Mouse (Mus musculus) intestine, embryonic 14.5 days (tissue): ENCODE results near the gene Camta1. TPM values are rescaled to one million over a fixed set of nuclear protein-coding genes. Genes with fewer than 3 reads are reported as not detected.

Experiments
- ATAC-seq: fragments of 200-750 bp; cut with Nextera tagmentation; replicated peaks from 2 replicates; pipeline ENCODE4 v1.8.0; 2017; ENCODE audit warnings: low read depth, moderate number of reproducible peaks, moderate TSS enrichment, moderate library complexity; ENCODE audit not compliant: low FRiP score, low TSS enrichment
- DNase-seq: peaks from one replicate; pipeline ENCODE4 v3.0.0-alpha.2; 2018; ENCODE audit warnings: low spot score
- H3K27ac ChIP-seq: fragments of 300-500 bp; sonication (generic); 2 replicates; pipeline ENCODE4 v1.5.1; 2014; ENCODE audit warnings: low read depth, mild to moderate bottlenecking, control low read depth
- H3K27me3 ChIP-seq: fragments of 300-500 bp; sonication (generic); replicated peaks from 2 replicates; pipeline ENCODE4 v1.6.1; 2014; ENCODE audit warnings: low read length, control low read depth; ENCODE audit not compliant: control insufficient read depth, insufficient read depth
- H3K36me3 ChIP-seq: fragments of 300-500 bp; sonication (generic); 2 replicates; pipeline ENCODE4 v1.6.1; 2014; ENCODE audit warnings: low read length, control low read depth; ENCODE audit not compliant: control insufficient read depth, insufficient read depth
- H3K4me1 ChIP-seq: fragments of 300-500 bp; sonication (generic); replicated peaks from 2 replicates; pipeline ENCODE4 v1.6.1; 2014; ENCODE audit warnings: low read length, control low read depth, mixed read lengths; ENCODE audit not compliant: control insufficient read depth, insufficient read depth
- H3K4me2 ChIP-seq: fragments of 300-500 bp; sonication (generic); 2 replicates; pipeline ENCODE4 v1.6.1; 2014; ENCODE audit warnings: low read length
- H3K4me3 ChIP-seq: fragments of 300-500 bp; sonication (generic); 2 replicates; pipeline ENCODE4 v1.5.1; 2014; ENCODE audit warnings: low read depth, low read length, control low read depth, mixed read lengths
- H3K9ac ChIP-seq: fragments of 300-500 bp; sonication (generic); 2 replicates; pipeline ENCODE4 v1.6.1; 2014; ENCODE audit warnings: mild to moderate bottlenecking, low read length
- H3K9me3 ChIP-seq: fragments of 300-500 bp; sonication (generic); 2 replicates; pipeline ENCODE4 v1.6.1; 2016; ENCODE audit warnings: low read length, control low read depth; ENCODE audit not compliant: control insufficient read depth
- WGBS: fragments of 180-500 bp; shearing (Covaris S2); extraction: QIAGEN DNeasy Blood & Tissue Kit; methylation state at CpG from one replicate; pipeline ENCODE4 v1.1.7; 2014; 5-methylcytosine and 5-hydroxymethylcytosine counted together
- polyA plus RNA-seq: library from polyadenylated mRNA; unstranded; fragments of >200 nt; fragmentation: Nextera tagmentation; extraction: Ambion mirVana; gene quantifications from 2 replicates; pipeline ENCODE4 v1.2.1, GENCODE M21; 2014

Camta1 gene
- polyA plus RNA-seq, 1 experiment from 2014 or later: 88.1 TPM

DNA sequence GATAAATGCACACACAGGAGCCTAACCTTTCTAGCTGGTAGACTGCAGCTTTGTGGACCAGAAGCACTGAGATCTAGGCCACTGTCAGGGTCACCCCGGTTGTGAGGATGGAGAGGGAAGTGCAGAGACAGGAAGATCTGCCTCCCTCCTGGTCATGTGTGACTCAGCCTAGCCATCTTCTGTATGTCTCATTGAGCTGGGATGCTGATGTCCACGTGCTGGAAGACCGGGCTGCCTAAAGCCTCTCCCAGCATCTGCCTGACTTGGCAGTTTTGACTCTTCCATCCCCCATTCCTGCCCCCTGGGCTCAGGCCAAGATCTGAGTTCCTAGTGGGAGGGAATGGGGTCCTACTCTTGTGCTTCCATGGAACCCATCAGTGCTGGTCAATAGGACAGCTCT, 557.7 kb downstream of the Camta1 start:
- Histone ChIP-seq H3K36me3 (no peaks in the 10 kb centered on the region), H3K4me2 (no peak overlapping the region), H3K4me1 (peaks cover 30% of the 10 kb centered on the region), H3K27ac (no peak overlapping the region), H3K9me3 (no peaks in the 10 kb centered on the region), H3K9ac (no peak overlapping the region), H3K27me3 (no peaks in the 10 kb centered on the region; the same call in 1 of the 2 replicates), H3K4me3 (no peak overlapping the region)
- WGBS: 86% methylated on average over 3 of the region's 3 CpGs
- DNase-seq (no peak), ATAC-seq (no peak)

DNA sequence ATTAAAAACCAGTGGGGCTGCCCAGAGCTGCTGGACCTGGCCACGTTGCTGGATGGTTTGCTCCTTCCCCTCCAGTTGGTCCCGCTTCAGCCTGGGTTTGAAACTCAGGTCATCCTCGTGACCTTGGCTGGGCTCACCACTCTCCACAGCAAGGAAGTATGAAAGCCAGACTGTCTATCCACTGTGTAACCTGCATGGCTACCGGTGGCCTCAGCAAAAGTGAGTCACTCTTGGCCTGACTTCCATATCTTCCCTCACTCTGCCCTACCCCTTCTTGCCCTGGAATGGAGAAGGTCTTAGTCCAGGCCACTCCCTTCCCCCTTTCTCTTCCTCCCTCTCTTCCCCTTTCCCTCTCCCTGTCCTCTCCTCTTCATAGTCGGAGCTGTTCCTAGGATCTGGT, 558.2 kb downstream of the Camta1 start:
- H3K27me3 ChIP-seq: no peaks in the 10 kb centered on the region; the same call in 1 of the 2 replicates
- DNase-seq: no peak
- no peak overlapping the region for H3K4me3 ChIP-seq
- no peaks in the 10 kb centered on the region for H3K9me3 ChIP-seq
- no peak for ATAC-seq
- no peak overlapping the region for H3K9ac ChIP-seq
- no peaks in the 10 kb centered on the region for H3K36me3 ChIP-seq
- H3K4me2 ChIP-seq: no peak overlapping the region
- WGBS: 80% methylated on average over 5 of the region's 5 CpGs
- no peak overlapping the region for H3K27ac ChIP-seq
- peaks cover 30% of the 10 kb centered on the region for H3K4me1 ChIP-seq

DNA sequence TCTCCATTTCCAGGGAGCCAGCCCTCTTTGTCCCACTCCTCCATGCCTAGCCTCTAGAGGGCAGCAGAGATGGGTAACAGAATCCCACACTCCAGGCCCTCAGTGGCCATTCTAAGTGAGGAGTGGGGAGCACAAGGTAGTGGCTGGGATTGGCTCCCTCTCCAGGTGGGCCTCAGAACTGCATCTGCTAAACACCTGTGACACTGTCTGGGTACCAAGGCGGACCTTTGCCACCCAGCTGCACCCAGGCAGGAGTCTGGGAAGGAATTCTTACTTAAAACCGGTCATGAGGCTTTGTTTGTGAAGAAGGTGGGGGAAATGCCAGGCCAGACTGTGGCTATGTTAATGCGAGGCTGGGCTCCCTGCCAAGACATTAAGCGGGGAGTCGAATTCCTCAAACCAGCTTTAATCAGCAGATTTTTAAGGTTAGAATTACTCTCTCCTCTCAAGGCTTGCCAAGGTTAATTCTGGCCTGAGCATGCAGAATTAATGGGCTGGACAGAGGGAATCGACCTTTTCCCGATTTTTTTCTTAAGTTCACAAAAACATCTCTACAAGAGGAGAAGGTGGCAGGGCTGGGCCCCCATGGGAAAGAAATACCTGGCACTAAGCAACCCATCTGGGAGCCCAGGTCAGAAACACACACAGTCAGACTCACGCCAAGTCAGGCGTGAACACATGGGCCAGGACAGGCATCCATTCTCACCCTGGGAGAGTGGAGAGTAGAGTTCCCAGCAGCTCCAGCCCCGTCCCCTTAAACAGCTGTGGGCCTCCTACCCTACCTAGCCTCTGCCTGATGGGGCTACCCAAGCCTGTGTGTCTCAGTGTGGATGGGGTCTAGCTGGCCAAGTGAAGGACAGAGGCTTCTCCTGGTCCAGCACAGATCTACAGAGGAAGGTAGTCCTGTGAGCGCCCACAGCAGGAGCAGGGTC, 559.2 kb downstream of the Camta1 start:
- ATAC-seq (0 out of 2 replicates have a peak, but pooled peaks have one; percentile 42), DNase-seq (peak; percentile 80)
- no peak overlapping the region for H3K4me3 ChIP-seq
- no peaks in the 10 kb centered on the region; the same call in 1 of the 2 replicates for H3K27me3 ChIP-seq
- H3K9me3 ChIP-seq: no peaks in the 10 kb centered on the region
- no peaks in the 10 kb centered on the region for H3K36me3 ChIP-seq
- peaks cover 24% of the 10 kb centered on the region for H3K4me1 ChIP-seq
- 39% methylated on average over 11 of the region's 11 CpGs for WGBS
- no peak overlapping the region for H3K9ac ChIP-seq
- 0 out of 2 replicates have a peak overlapping the region, but pooled peaks have one; percentile 9 for H3K27ac ChIP-seq
- no peak overlapping the region for H3K4me2 ChIP-seq

DNA sequence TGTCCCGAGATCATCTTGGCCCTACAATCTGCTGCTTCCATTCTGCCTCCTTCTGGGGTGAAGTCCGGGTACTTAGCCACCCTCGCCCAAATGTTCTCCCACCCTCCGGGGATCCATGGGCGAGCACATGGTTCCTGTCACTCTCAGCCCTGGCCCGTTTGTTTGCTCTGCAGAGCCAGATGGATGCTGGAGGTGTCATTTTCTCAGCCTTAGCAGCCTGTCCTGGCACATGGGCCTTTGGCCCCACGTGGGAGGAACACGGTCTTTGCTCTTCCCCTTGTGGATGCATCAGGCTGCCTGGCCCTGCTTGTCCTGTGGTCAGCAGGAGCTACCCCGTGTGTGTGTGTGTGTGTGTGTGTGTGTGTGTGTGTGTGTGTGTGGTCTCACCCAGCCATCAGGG, 560.3 kb downstream of the Camta1 start:
- Histone ChIP-seq H3K36me3 (no peaks in the 10 kb centered on the region), H3K4me2 (no peak overlapping the region), H3K9me3 (no peaks in the 10 kb centered on the region), H3K9ac (no peak overlapping the region), H3K27me3 (no peaks in the 10 kb centered on the region; the same call in 1 of the 2 replicates), H3K4me1 (peaks cover 20% of the 10 kb centered on the region), H3K4me3 (no peak overlapping the region), H3K27ac (no peak overlapping the region)
- ATAC-seq (no peak), DNase-seq (no peak)
- WGBS: 29% methylated on average over 9 of the region's 9 CpGs

DNA sequence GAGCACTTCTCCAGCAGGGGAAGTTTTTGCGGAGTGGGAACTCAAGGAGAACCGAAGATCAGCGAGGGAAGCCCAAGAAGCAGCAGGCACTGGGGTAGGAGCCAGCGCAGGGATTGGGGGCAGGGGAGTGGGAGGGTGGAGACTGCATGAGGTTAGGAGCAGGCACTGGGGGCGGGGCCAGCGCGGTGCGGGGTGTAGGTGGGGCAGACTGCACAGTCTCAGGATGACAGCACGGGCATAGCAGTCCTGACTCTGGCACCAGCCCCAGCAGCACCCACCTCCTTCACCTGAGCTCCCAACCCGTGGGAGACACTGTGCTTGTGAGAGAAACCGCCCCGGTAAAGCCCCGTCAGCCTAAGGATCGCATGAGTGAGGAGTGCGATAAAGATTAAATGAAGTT, 561.0 kb downstream of the Camta1 start:
- Histone ChIP-seq H3K36me3 (no peaks in the 10 kb centered on the region), H3K9me3 (no peaks in the 10 kb centered on the region), H3K4me3 (no peak overlapping the region), H3K4me2 (no peak overlapping the region), H3K4me1 (peaks cover 20% of the 10 kb centered on the region), H3K9ac (no peak overlapping the region), H3K27me3 (no peaks in the 10 kb centered on the region; the same call in 1 of the 2 replicates), H3K27ac (no peak overlapping the region)
- ATAC-seq (peak; percentile 48), DNase-seq (no peak)
- WGBS: 14% methylated on average over 15 of the region's 15 CpGs

DNA sequence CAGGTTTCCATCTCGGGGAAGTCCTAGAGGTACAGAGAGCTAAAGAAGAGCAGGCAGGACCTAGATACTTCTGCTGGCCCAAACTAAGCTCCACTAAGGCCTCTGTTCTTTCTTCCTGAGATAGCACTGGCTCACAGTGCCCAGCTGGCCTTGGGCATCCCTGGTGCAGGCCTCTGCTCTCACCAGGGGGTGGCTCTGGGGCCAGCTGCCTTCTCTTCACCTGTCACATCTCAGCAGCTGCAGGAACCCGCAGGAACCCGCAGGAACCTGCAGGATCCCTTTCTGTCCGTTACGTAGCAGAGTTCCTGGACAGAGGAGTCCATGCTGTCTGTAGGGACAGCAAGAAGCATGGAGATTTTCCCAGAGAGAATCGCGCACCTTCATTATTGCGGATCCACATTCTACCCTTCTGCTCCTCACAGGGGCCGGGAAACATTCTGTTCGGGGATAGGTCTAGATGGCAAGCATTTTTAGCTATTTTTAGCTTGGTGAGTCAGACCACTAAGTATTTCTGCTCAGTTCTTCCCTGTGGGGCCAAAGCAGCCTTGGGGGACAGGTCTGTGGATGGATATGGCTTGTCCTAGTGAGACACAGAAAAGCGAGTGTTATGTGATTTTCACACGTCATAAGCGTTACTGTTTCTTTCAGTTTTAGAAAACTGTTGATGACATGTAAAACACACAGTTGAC, 566.0 kb downstream of the Camta1 start:
- DNase-seq (no peak), ATAC-seq (no peak)
- no peaks in the 10 kb centered on the region for H3K36me3 ChIP-seq
- no peaks in the 10 kb centered on the region for H3K9me3 ChIP-seq
- no peak overlapping the region for H3K9ac ChIP-seq
- 0 out of 2 replicates have a peak, but pooled peaks cover 4% of the 10 kb centered on the region for H3K4me1 ChIP-seq
- no peak overlapping the region for H3K27ac ChIP-seq
- no peak overlapping the region for H3K4me2 ChIP-seq
- H3K4me3 ChIP-seq: no peak overlapping the region
- no peaks in the 10 kb centered on the region; the same call in 1 of the 2 replicates for H3K27me3 ChIP-seq
- WGBS: 76% methylated on average over 13 of the region's 13 CpGs

DNA sequence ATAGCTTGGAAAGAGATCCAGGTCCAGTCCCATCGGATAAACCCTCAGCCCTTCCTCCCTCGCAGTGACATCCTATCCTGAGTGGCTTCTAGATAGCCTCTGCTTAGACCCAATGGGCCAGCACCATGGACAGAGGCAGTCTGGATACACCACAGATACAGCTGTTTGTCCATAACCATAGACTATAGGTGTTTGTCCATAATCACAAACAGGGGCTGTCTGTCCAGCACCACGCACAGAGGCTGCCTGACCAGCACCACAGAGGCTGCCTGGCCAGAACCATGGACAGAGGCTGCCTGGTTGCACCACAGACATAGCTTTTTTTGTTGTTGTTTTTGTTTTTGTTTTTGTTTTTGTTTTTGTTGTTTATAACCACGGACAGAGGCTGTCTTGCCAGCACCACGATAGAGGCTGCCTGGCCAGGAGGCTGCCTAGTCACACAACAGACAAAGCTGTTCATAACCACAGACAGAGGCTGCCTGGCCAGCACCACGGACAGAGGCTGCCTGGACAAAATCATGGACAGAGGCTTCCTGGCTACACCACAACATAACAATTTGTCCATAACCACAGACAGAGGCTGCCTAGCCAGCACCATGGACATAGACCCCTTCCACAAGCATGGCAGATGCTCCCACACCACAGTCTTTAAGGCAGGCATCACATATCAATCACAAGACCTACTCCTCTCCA, 572.6 kb downstream of the Camta1 start:
- no peaks in the 10 kb centered on the region for H3K27me3 ChIP-seq
- DNase-seq: peak; percentile 85
- H3K4me3 ChIP-seq: no peak overlapping the region
- no peaks in the 10 kb centered on the region for H3K4me1 ChIP-seq
- ATAC-seq: no peak
- H3K4me2 ChIP-seq: no peak overlapping the region
- H3K36me3 ChIP-seq: no peaks in the 10 kb centered on the region
- no peaks in the 10 kb centered on the region for H3K9me3 ChIP-seq
- 54% methylated on average over 6 of the region's 6 CpGs for WGBS
- no peak overlapping the region for H3K9ac ChIP-seq
- H3K27ac ChIP-seq: no peak overlapping the region

DNA sequence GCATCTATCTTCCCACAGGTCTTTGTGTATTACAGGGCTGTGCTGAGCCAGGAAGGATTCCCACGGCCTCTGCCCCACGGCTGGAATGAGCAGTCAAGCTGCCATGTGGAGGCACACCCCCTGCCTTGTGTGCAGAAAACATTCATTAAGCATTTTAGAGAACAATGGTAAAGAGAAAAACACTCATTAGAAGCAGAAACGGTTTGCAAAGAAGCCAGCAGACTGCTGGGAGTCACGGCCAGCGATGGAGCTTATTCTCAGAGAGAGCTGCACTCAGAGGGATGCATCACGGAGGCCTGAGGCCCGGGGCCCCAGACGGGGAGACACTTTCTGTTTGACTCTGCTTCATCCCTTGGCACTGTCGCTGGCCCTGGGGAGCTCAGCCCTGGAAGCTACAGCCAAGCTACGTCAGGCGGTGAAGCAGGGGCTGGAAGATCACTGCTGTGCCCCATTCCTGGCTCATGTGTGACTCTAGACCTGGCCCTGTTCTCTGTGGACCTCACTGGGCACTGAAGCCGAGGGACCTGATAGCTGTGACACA, 575.7 kb downstream of the Camta1 start:
- Histone ChIP-seq H3K4me1 (no peaks in the 10 kb centered on the region), H3K4me2 (no peak overlapping the region), H3K9ac (no peak overlapping the region), H3K27me3 (no peaks in the 10 kb centered on the region), H3K36me3 (no peaks in the 10 kb centered on the region), H3K4me3 (no peak overlapping the region), H3K27ac (no peak overlapping the region), H3K9me3 (no peaks in the 10 kb centered on the region)
- DNase-seq: no peak
- WGBS: 71% methylated on average over 12 of the region's 12 CpGs
- ATAC-seq: no peak
